Mouse (Mus musculus) MEL (cell line): ENCODE data around the gene Usp27x. TPM values are rescaled to one million over a fixed set of nuclear protein-coding genes. Genes with fewer than 3 reads are reported as not detected.

ENCODE experiments used
- DNase-seq: peaks from one replicate; pipeline ENCODE4 v3.0.0; 2011; ENCODE audit warnings: low read depth, low spot score
- H3K27ac ChIP-seq: 2 replicates; pipeline ENCODE4 v1.5.1; 2012; ENCODE audit warnings: low read depth, mild to moderate bottlenecking, control low read depth, low read length, moderate library complexity; ENCODE audit not compliant: control insufficient read depth
- H3K27me3 ChIP-seq, 2 experiments: fragments of 150-350 bp in 1 of 2; sonication (generic) in 1 of 2; 2 replicates each; pipeline ENCODE4 v1.6.1; 2012; ENCODE audit warnings: low read length in 2 of 2, mild to moderate bottlenecking in 2 of 2, improper control_type of control experiment in 1 of 2, moderate library complexity in 1 of 2; ENCODE audit not compliant: insufficient read depth in 2 of 2, control insufficient read depth in 1 of 2
- H3K36me3 ChIP-seq, 2 experiments: 2 replicates each; pipeline ENCODE4 v1.6.1; 2012 to 2014; ENCODE audit warnings: low read length in 2 of 2, improper control_type of control experiment in 1 of 2, inconsistent platforms in 1 of 2, mild to moderate bottlenecking in 1 of 2; ENCODE audit not compliant: insufficient read depth in 2 of 2, control insufficient read depth in 1 of 2
- H3K4me1 ChIP-seq, 2 experiments: fragments of 150-350 bp in 1 of 2; sonication (generic) in 1 of 2; 2 replicates each; pipeline ENCODE4 v1.6.1; 2012; ENCODE audit warnings: low read length in 2 of 2, improper control_type of control experiment in 1 of 2, mild to moderate bottlenecking in 1 of 2; ENCODE audit not compliant: insufficient read depth in 2 of 2, control insufficient read depth in 1 of 2
- H3K4me3 ChIP-seq, 2 experiments: fragments of 150-350 bp in 1 of 2; sonication (generic) in 1 of 2; 2 replicates each; pipeline ENCODE4 v1.5.1; 2012; ENCODE audit warnings: low read depth in 2 of 2, low read length in 2 of 2, mild to moderate bottlenecking in 2 of 2, moderate library complexity in 2 of 2, control low read depth in 1 of 2, improper control_type of control experiment in 1 of 2; ENCODE audit not compliant: control insufficient read depth in 1 of 2, insufficient read depth in 1 of 2
- H3K79me2 ChIP-seq: 2 replicates; pipeline ENCODE4 v1.6.1; 2012; ENCODE audit warnings: mild to moderate bottlenecking, low read length, moderate library complexity; ENCODE audit not compliant: control insufficient read depth, poor library complexity, insufficient read depth
- H3K9ac ChIP-seq: 2 replicates; pipeline ENCODE4 v1.6.1; 2012; ENCODE audit warnings: low read depth, mild to moderate bottlenecking, control low read depth, low read length, moderate library complexity; ENCODE audit not compliant: control insufficient read depth, poor library complexity, severe bottlenecking
- H3K9me3 ChIP-seq: fragments of 150-350 bp; sonication (generic); replicated peaks from 2 replicates; pipeline ENCODE4 v1.6.1; 2012; ENCODE audit warnings: mild to moderate bottlenecking, low read length, improper control_type of control experiment, moderate library complexity; ENCODE audit not compliant: insufficient read depth
- BHLHE40 ChIP-seq: IDR thresholded peaks from 2 replicates; pipeline ENCODE4 v1.6.1; 2012; ENCODE audit warnings: low read depth, mild to moderate bottlenecking, inconsistent platforms, low read length, improper control_type of control experiment, borderline replicate concordance
- CHD1 ChIP-seq: IDR thresholded peaks from 2 replicates; pipeline ENCODE4 v1.6.1; 2012; ENCODE audit warnings: low read depth, mild to moderate bottlenecking, inconsistent platforms, low read length, improper control_type of control experiment
- CHD2 ChIP-seq: IDR thresholded peaks from 2 replicates; pipeline ENCODE4 v1.6.1; 2011; ENCODE audit warnings: low read length, improper control_type of control experiment
- CTCF ChIP-seq, 3 experiments: IDR thresholded peaks in 2 of 3; conservative IDR thresholded peaks in 1 of 3; 2 replicates each; pipeline ENCODE4 v1.5.1; 2011 to 2012; ENCODE audit warnings: low read length in 3 of 3, low read depth in 2 of 3, mild to moderate bottlenecking in 2 of 3, improper control_type of control experiment in 1 of 3, inconsistent platforms in 1 of 3, mixed read lengths in 1 of 3, moderate library complexity in 1 of 3; ENCODE audit not compliant: control insufficient read depth in 1 of 3, insufficient read depth in 1 of 3, poor library complexity in 1 of 3, severe bottlenecking in 1 of 3
- E2F4 ChIP-seq: IDR thresholded peaks from 2 replicates; pipeline ENCODE4 v1.6.1; 2011; ENCODE audit warnings: low read depth, low read length, improper control_type of control experiment, borderline replicate concordance
- ELF1 ChIP-seq: IDR thresholded peaks from 2 replicates; pipeline ENCODE4 v1.6.1; 2014; ENCODE audit warnings: low read depth, mild to moderate bottlenecking, inconsistent platforms, low read length, improper control_type of control experiment, moderate library complexity
- ETS1 ChIP-seq: IDR thresholded peaks from 2 replicates; pipeline ENCODE4 v1.6.1; 2012; ENCODE audit warnings: low read depth, mild to moderate bottlenecking, inconsistent platforms, low read length, improper control_type of control experiment, moderate library complexity
- GABPA ChIP-seq: IDR thresholded peaks from 2 replicates; pipeline ENCODE4 v1.6.1; 2012; ENCODE audit warnings: low read depth, mild to moderate bottlenecking, inconsistent platforms, low read length, improper control_type of control experiment, moderate library complexity
- GATA1 ChIP-seq: IDR thresholded peaks from 2 replicates; pipeline ENCODE4 v1.6.1; 2011; ENCODE audit warnings: low read depth, low read length, improper control_type of control experiment
- HCFC1 ChIP-seq: IDR thresholded peaks from 2 replicates; pipeline ENCODE4 v1.6.1; 2012; ENCODE audit warnings: low read depth, mild to moderate bottlenecking, inconsistent platforms, low read length, improper control_type of control experiment, moderate library complexity
- JUND ChIP-seq: IDR thresholded peaks from 2 replicates; pipeline ENCODE4 v1.6.1; 2011; ENCODE audit warnings: low read depth, mild to moderate bottlenecking, improper control_type of control experiment, low read length
- MAFK ChIP-seq: IDR thresholded peaks from 2 replicates; pipeline ENCODE4 v1.6.1; 2011; ENCODE audit warnings: low read depth, mild to moderate bottlenecking, low read length, improper control_type of control experiment, borderline replicate concordance
- MAX ChIP-seq: IDR thresholded peaks from 2 replicates; pipeline ENCODE4 v1.6.1; 2011; ENCODE audit warnings: low read length, improper control_type of control experiment
- MAZ ChIP-seq: IDR thresholded peaks from 2 replicates; pipeline ENCODE4 v1.6.1; 2012; ENCODE audit warnings: low read depth, mild to moderate bottlenecking, inconsistent platforms, low read length, improper control_type of control experiment
- MEF2A ChIP-seq: IDR thresholded peaks from 2 replicates; pipeline ENCODE4 v1.6.1; 2014; ENCODE audit warnings: low read depth, mild to moderate bottlenecking, inconsistent platforms, low read length, improper control_type of control experiment; ENCODE audit not compliant: poor library complexity, insufficient replicate concordance, severe bottlenecking; ENCODE audit errors: extremely low read depth
- MYB ChIP-seq: IDR thresholded peaks from 2 replicates; pipeline ENCODE4 v1.6.1; 2011; ENCODE audit warnings: mild to moderate bottlenecking, low read depth, low read length, improper control_type of control experiment
- NELFE ChIP-seq: IDR thresholded peaks from 2 replicates; pipeline ENCODE4 v1.6.1; 2011; ENCODE audit warnings: low read depth, low read length, improper control_type of control experiment
- NRF1 ChIP-seq: IDR thresholded peaks from 2 replicates; pipeline ENCODE4 v1.6.1; 2014; ENCODE audit warnings: low read depth, mild to moderate bottlenecking, inconsistent platforms, low read length, improper control_type of control experiment, moderate library complexity; ENCODE audit not compliant: poor library complexity, insufficient read depth, severe bottlenecking
- POLR2AphosphoS2 ChIP-seq: IDR thresholded peaks from 2 replicates; pipeline ENCODE4 v1.6.1; 2011; ENCODE audit warnings: low read length, improper control_type of control experiment
- RAD21 ChIP-seq: IDR thresholded peaks from 2 replicates; pipeline ENCODE4 v1.6.1; 2011; ENCODE audit warnings: mild to moderate bottlenecking, low read depth, low read length, improper control_type of control experiment
- RCOR1 ChIP-seq: IDR thresholded peaks from 2 replicates; pipeline ENCODE4 v1.6.1; 2012; ENCODE audit warnings: low read depth, mild to moderate bottlenecking, inconsistent platforms, low read length, improper control_type of control experiment
- TAL1 ChIP-seq: IDR thresholded peaks from 2 replicates; pipeline ENCODE4 v1.6.1; 2012; ENCODE audit warnings: mild to moderate bottlenecking, inconsistent platforms, low read length, moderate library complexity, mixed read lengths
- TBP ChIP-seq: IDR thresholded peaks from 2 replicates; pipeline ENCODE4 v1.8.0; 2011; ENCODE audit warnings: low read depth, low read length, improper control_type of control experiment
- UBTF ChIP-seq: IDR thresholded peaks from 2 replicates; pipeline ENCODE4 v1.6.1; 2012; ENCODE audit warnings: low read depth, mild to moderate bottlenecking, inconsistent platforms, low read length, improper control_type of control experiment, moderate library complexity, borderline replicate concordance; ENCODE audit not compliant: insufficient read depth
- USF2 ChIP-seq, 2 experiments: IDR thresholded peaks; 2 replicates each; pipeline ENCODE4 v1.6.1; 2011 to 2012; ENCODE audit warnings: improper control_type of control experiment in 2 of 2, low read length in 2 of 2, borderline replicate concordance in 1 of 2, inconsistent platforms in 1 of 2, low read depth in 1 of 2, mild to moderate bottlenecking in 1 of 2; ENCODE audit not compliant: insufficient read depth in 1 of 2
- ZC3H11A ChIP-seq: IDR thresholded peaks from 2 replicates; pipeline ENCODE4 v1.6.1; 2012; ENCODE audit warnings: low read depth, mild to moderate bottlenecking, inconsistent platforms, low read length, improper control_type of control experiment
- ZKSCAN1 ChIP-seq: IDR thresholded peaks from 2 replicates; pipeline ENCODE4 v1.6.1; 2012; ENCODE audit warnings: low read depth, mild to moderate bottlenecking, inconsistent platforms, low read length, improper control_type of control experiment, moderate library complexity
- ZMIZ1 ChIP-seq: IDR thresholded peaks from 2 replicates; pipeline ENCODE4 v1.6.1; 2012; ENCODE audit warnings: low read depth, mild to moderate bottlenecking, inconsistent platforms, low read length, improper control_type of control experiment, moderate library complexity
- ZNF384 ChIP-seq: IDR thresholded peaks from 2 replicates; pipeline ENCODE4 v1.6.1; 2012; ENCODE audit warnings: low read depth, mild to moderate bottlenecking, inconsistent platforms, low read length, improper control_type of control experiment
- polyA plus RNA-seq, 2 experiments: library from polyadenylated mRNA; stranded (reverse) in 1 of 2; unstranded in 1 of 2; fragments of >175 nt in 1 of 2; fragments of >200 nt in 1 of 2; gene quantifications; 2 replicates each; pipeline versions ENCODE4 v1.2.1 to v1.2.4; 2012; ENCODE audit warnings: low replicate concordance in 2 of 2, low read depth in 1 of 2; ENCODE audit not compliant: insufficient read length in 2 of 2, insufficient read depth in 1 of 2, missing spikeins in 1 of 2
- total RNA-seq: library from RNA; depleted of rRNA; stranded (reverse); fragments of 300-350 nt; gene quantifications from 2 replicates; pipeline ENCODE4 v1.2.3, GENCODE M21; 2012

Usp27x gene
- total and polyA plus RNA-seq, 3 experiments: 3.6 to 3.9 TPM; not detected in 1

- H3K27me3 ChIP-seq: no peaks in the 10 kb centered on the region
These were observed 46.5 kb upstream of the Usp27x start for GRCm38 (mm10) chrX:7422166-7422565.

GRCm38 (mm10) chrX:7421016-7421415 is 45.4 kb upstream of the Usp27x start:
- Histone ChIP-seq H3K27me3 (no peaks in the 10 kb centered on the region), H3K36me3 (peaks cover 0 to 9% of the 10 kb centered on the region in 2 experiments; a peak in 2 of 4 replicates), H3K27ac (no peak overlapping the region), H3K79me2 (no peaks in the 10 kb centered on the region), H3K4me3 (no peak overlapping the region), H3K9me3 (no peaks in the 10 kb centered on the region), H3K9ac (no peak overlapping the region), H3K4me1 (peaks cover 0 to 7% of the 10 kb centered on the region in 2 experiments; a peak in 2 of 4 replicates)
- peak; percentile 97 for DNase-seq
- peak; percentile 97 for TF ChIP-seq ZNF384
- no peak for TF ChIP-seq ZKSCAN1
- TF ChIP-seq GATA1: peak; percentile 95
- peak; percentile 58; the same call in 1 of the 2 replicates for TF ChIP-seq TBP
- peak; percentile 53; the same call in 1 of the 2 replicates for TF ChIP-seq BHLHE40
- no peak for TF ChIP-seq UBTF
- no peak for TF ChIP-seq GABPA
- TF ChIP-seq JUND: peak; percentile 55; the same call in 1 of the 2 replicates
- no peak for TF ChIP-seq POLR2AphosphoS2
- no peak for TF ChIP-seq CHD1
- peak; percentile 57 for TF ChIP-seq RCOR1
- TF ChIP-seq MAX: no peak
- TF ChIP-seq ZC3H11A: peak; percentile 39
- peak; percentile 97 for TF ChIP-seq ELF1
- TF ChIP-seq E2F4: no peak
- peak; percentile 67; the same call in 1 of the 2 replicates for TF ChIP-seq ETS1
- no peak for TF ChIP-seq MEF2A
- TF ChIP-seq HCFC1: peak; percentile 79
- no peak for TF ChIP-seq TAL1
- peak; percentile 79 for TF ChIP-seq RAD21
- no peak for TF ChIP-seq NRF1
- TF ChIP-seq CHD2: no peak
- no peak for TF ChIP-seq MAFK
- peak; percentile 87 for TF ChIP-seq MAZ
- no peak for TF ChIP-seq USF2 (IDR thresholded peaks at IDR 0.05; ENCODE audit: borderline replicate concordance in 1 of 2, insufficient read depth in 1 of 2, low read depth in 1 of 2, low read length in 2 of 2)
- TF ChIP-seq ZMIZ1: no peak
- no peak for TF ChIP-seq MYB

More at GRCm38 (mm10) chrX:7422166-7422565, 46.5 kb upstream of the Usp27x start:
- Histone ChIP-seq H3K4me1 (peaks cover 0 to 7% of the 10 kb centered on the region in 2 experiments; a peak in 2 of 4 replicates), H3K9ac (peak overlapping the region; percentile 77), H3K79me2 (no peaks in the 10 kb centered on the region), H3K27ac (no peak overlapping the region; the same call in 1 of the 2 replicates), H3K36me3 (peaks cover 0 to 9% of the 10 kb centered on the region in 2 experiments; a peak in 2 of 4 replicates), H3K9me3 (no peaks in the 10 kb centered on the region), H3K4me3 (peak overlapping the region; percentile 58 to 85)
- DNase-seq: peak; percentile 63
- no peak for TF ChIP-seq TAL1
- TF ChIP-seq CTCF (IDR thresholded peaks at IDR 0.05 in 2 of 3, conservative IDR thresholded peaks at IDR 0.05 in 1 of 3; ENCODE audit: control insufficient read depth in 1 of 3, insufficient read depth in 1 of 3, low read depth in 2 of 3, low read length in 3 of 3, poor library complexity in 1 of 3, severe bottlenecking in 1 of 3): no peak
- TF ChIP-seq ETS1: no peak
- TF ChIP-seq HCFC1: no peak
- TF ChIP-seq POLR2AphosphoS2: no peak
- TF ChIP-seq GABPA: no peak
- TF ChIP-seq RCOR1: no peak
- TF ChIP-seq NELFE: no peak
- TF ChIP-seq USF2 (IDR thresholded peaks at IDR 0.05; ENCODE audit: borderline replicate concordance in 1 of 2, insufficient read depth in 1 of 2, low read depth in 1 of 2, low read length in 2 of 2): no peak
